Mouse (Mus musculus) heart, postnatal 0 days (tissue): Measurements from ENCODE around the gene Abr.

Experiments
- CTCF ChIP-seq: IDR thresholded peaks from 2 replicates; pipeline ENCODE4 v1.5.1; 2016; ENCODE audit warnings: antibody characterized with exemption, control low read depth, low read depth
- EP300 ChIP-seq: IDR thresholded peaks from 2 replicates; pipeline ENCODE4 v1.6.1; 2016; ENCODE audit warnings: antibody characterized with exemption, low read depth

GRCm38 (mm10) chr11:76557837-76558236 lies 64.3 kb downstream of the Abr start:
- TF ChIP-seq CTCF = no peak
- TF ChIP-seq EP300 = no peak
